Mouse (Mus musculus): ENCODE results near the gene Tgfb3.

GRCm38 (mm10) chr12:86037235-86037921, 41.5 kb downstream of the Tgfb3 start:
- TF ChIP-seq GATA1 (IDR thresholded peaks at IDR 0.05; ENCODE audit: borderline replicate concordance, low read length) (no peak), FLI1 (IDR thresholded peaks at IDR 0.05; ENCODE audit: low read length) (no peak)
